ENCODE assay signal across 26 mouse cellular contexts in the genomic region with DNA sequence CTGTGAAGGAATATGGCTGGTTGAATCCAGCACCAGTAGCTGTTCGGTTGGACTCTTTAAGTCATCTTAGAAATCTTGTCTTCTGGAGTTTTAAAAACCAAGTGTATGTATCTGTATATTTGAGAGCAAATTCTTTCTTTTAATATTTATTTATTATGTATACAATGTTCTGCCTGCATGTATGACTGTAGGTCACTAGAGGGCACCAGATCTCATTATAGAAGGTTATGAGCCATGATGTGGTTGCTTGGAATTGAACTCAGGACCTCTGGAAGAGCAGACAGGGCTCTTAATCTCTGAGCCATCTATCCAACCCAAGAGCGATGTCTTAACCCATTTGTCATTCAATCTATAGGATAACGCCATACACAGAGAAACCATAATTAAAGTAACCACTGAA.
A peak's percentile ranks its signal among the peaks of the same experiment; 100 is the strongest.
DNase-seq lines count a peak whose midpoint lies in the region; ATAC-seq and TF ChIP-seq lines count a peak whose summit lies in the region.
"Had no signal": no experiment of that assay in that cellular context is flagged by ENCODE, and none has a peak within 500 bp of the region (broad histone marks: within the 10 kb centered on the region; RNA-seq: fewer than 3 reads in every experiment).

No protein-coding gene starts in this region.

- TF ChIP-seq RAD21 in MEL (IDR thresholded peaks at IDR 0.05; ENCODE audit: low read depth, low read length): peak; percentile 39

- no peak overlapping the region for H3K9ac ChIP-seq in intestine, postnatal 0 days (ENCODE audit: low read depth, low read length)
- H3K9ac ChIP-seq in intestine, embryonic 16.5 days (ENCODE audit: low read depth, low read length): no peak overlapping the region
- no peak overlapping the region for H3K9ac ChIP-seq in lung, postnatal 0 days (replicated peaks; ENCODE audit: low read depth)
- H3K9ac ChIP-seq in MEL (ENCODE audit: control insufficient read depth, low read depth, low read length, poor library complexity, severe bottlenecking): no peak overlapping the region
- H3K9ac ChIP-seq: hindbrain, embryonic 15.5 days; intestine, embryonic 15.5 days; kidney, embryonic 15.5 days; midbrain, embryonic 15.5 days; neural tube, embryonic 15.5 days; stomach, embryonic 15.5 days had no signal

- no peaks in the 10 kb centered on the region for H3K36me3 ChIP-seq in intestine, postnatal 0 days (ENCODE audit: control insufficient read depth, insufficient read depth)
- H3K36me3 ChIP-seq in intestine, embryonic 16.5 days (ENCODE audit: control insufficient read depth, insufficient read depth, low read length): no peaks in the 10 kb centered on the region
- no peaks in the 10 kb centered on the region for H3K36me3 ChIP-seq in lung, postnatal 0 days (ENCODE audit: insufficient read depth, low read length)
- H3K36me3 ChIP-seq in MEL (ENCODE audit: control insufficient read depth in 1 of 2, insufficient read depth in 2 of 2, low read length in 2 of 2): peaks cover 0 to 3% of the 10 kb centered on the region in 2 experiments; a peak in 1 of 4 replicates
- H3K36me3 ChIP-seq: embryonic facial prominence, embryonic 10.5 days; hindbrain, embryonic 15.5 days; intestine, embryonic 15.5 days; kidney, embryonic 15.5 days; midbrain, embryonic 15.5 days; neural tube, embryonic 15.5 days; stomach, embryonic 15.5 days had no signal

- ATAC-seq in intestine, postnatal 0 days: no peak
- ATAC-seq in intestine, embryonic 16.5 days: no peak
- no peak for ATAC-seq in lung, postnatal 0 days
- ATAC-seq in monocyte, adult 5-6 weeks (replicated peaks; ENCODE audit: insufficient number of reproducible peaks, low FRiP score, low TSS enrichment, poor library complexity, severe bottlenecking): no peak
- ATAC-seq: forebrain, embryonic 16.5 days; intestine, embryonic 15.5 days; midbrain, embryonic 15.5 days had no signal

- no peaks in the 10 kb centered on the region for H3K79me2 ChIP-seq in MEL (ENCODE audit: control insufficient read depth, insufficient read depth, low read length, poor library complexity)

- TF ChIP-seq POLR2A in MEL (IDR thresholded peaks at IDR 0.05; ENCODE audit: control insufficient read depth in 1 of 2, insufficient read depth in 1 of 2, low read depth in 1 of 2, low read length in 2 of 2, poor library complexity in 1 of 2): no peak

- no peak overlapping the region for H3K4me3 ChIP-seq in intestine, postnatal 0 days (ENCODE audit: low read depth, low read length)
- no peak overlapping the region for H3K4me3 ChIP-seq in intestine, embryonic 16.5 days (ENCODE audit: low read length)
- H3K4me3 ChIP-seq in lung, postnatal 0 days (ENCODE audit: low read depth, low read length): no peak overlapping the region
- no peak overlapping the region for H3K4me3 ChIP-seq in MEL (ENCODE audit: control insufficient read depth in 1 of 2, insufficient read depth in 1 of 2, low read depth in 2 of 2, low read length in 2 of 2)
- H3K4me3 ChIP-seq: embryonic facial prominence, embryonic 10.5 days; hindbrain, embryonic 15.5 days; intestine, embryonic 15.5 days; kidney, embryonic 15.5 days; midbrain, embryonic 15.5 days; neural tube, embryonic 15.5 days; stomach, embryonic 15.5 days had no signal

- no peak for DNase-seq in lung, postnatal 0 days (ENCODE audit: low spot score)
- no peak for DNase-seq in lung, postnatal 14 days
- peak; percentile 15 for DNase-seq in MEL (ENCODE audit: low read depth, low spot score)
- no peak for DNase-seq in spleen, postnatal 10 days (ENCODE audit: low spot score in 2 of 2)
- DNase-seq: adrenal gland, postnatal 14 days; cerebellum, adult 9-10 months; gastrocnemius, postnatal 14 days; heart, adult 18-20 months; kidney, postnatal 4 days; lung, adult 18-20 months; lung, postnatal 4 days; right cerebral cortex, adult 18-20 months; right cerebral cortex, postnatal 4 days; thymus, adult 18-20 months; thymus, postnatal 36 days had no signal

- H3K27ac ChIP-seq in intestine, postnatal 0 days (ENCODE audit: low read depth, low read length): no peak overlapping the region
- no peak overlapping the region for H3K27ac ChIP-seq in intestine, embryonic 16.5 days (ENCODE audit: low read length)
- H3K27ac ChIP-seq in lung, postnatal 0 days (ENCODE audit: low read length): no peak overlapping the region
- no peak overlapping the region for H3K27ac ChIP-seq in MEL (ENCODE audit: control insufficient read depth, low read depth, low read length)
- H3K27ac ChIP-seq: embryonic facial prominence, embryonic 10.5 days; hindbrain, embryonic 15.5 days; intestine, embryonic 15.5 days; kidney, embryonic 15.5 days; midbrain, embryonic 15.5 days; neural tube, embryonic 15.5 days; stomach, embryonic 15.5 days had no signal

- TF ChIP-seq CTCF in intestine, postnatal 0 days (IDR thresholded peaks at IDR 0.05; ENCODE audit: low read depth): peak; percentile 38
- TF ChIP-seq CTCF in lung, postnatal 0 days (IDR thresholded peaks at IDR 0.05): peak; percentile 22
- TF ChIP-seq CTCF in MEL (IDR thresholded peaks at IDR 0.05 in 2 of 3, conservative IDR thresholded peaks at IDR 0.05 in 1 of 3; ENCODE audit: control insufficient read depth in 1 of 3, insufficient read depth in 1 of 3, low read depth in 2 of 3, low read length in 3 of 3, poor library complexity in 1 of 3, severe bottlenecking in 1 of 3): peak in 2 of 3 experiments; percentile 26 to 46; a peak in 3 of 6 replicates

- no peak for TF ChIP-seq EP300 in lung, postnatal 0 days (IDR thresholded peaks at IDR 0.05)
- no peak for TF ChIP-seq EP300 in MEL (IDR thresholded peaks at IDR 0.05; ENCODE audit: low read depth in 1 of 2, low read length in 2 of 2)

- WGBS in intestine, postnatal 0 days: 91% methylated on average over 3 of the region's 3 CpGs
- 88% methylated on average over 3 of the region's 3 CpGs for WGBS in intestine, embryonic 16.5 days
- 85% methylated on average over 3 of the region's 3 CpGs for WGBS in lung, postnatal 0 days

- H3K4me2 ChIP-seq in intestine, postnatal 0 days (replicated peaks; ENCODE audit: low read depth): no peak overlapping the region
- H3K4me2 ChIP-seq in intestine, embryonic 16.5 days (ENCODE audit: low read depth, low read length): no peak overlapping the region
- no peak overlapping the region for H3K4me2 ChIP-seq in lung, postnatal 0 days (replicated peaks; ENCODE audit: low read depth, low read length)
- H3K4me2 ChIP-seq: hindbrain, embryonic 15.5 days; intestine, embryonic 15.5 days; kidney, embryonic 15.5 days; midbrain, embryonic 15.5 days; neural tube, embryonic 15.5 days; stomach, embryonic 15.5 days had no signal

- no peaks in the 10 kb centered on the region for H3K4me1 ChIP-seq in intestine, postnatal 0 days (replicated peaks; ENCODE audit: control insufficient read depth, insufficient read depth, low read length)
- H3K4me1 ChIP-seq in intestine, embryonic 16.5 days (ENCODE audit: control insufficient read depth, insufficient read depth, low read length): no peaks in the 10 kb centered on the region
- H3K4me1 ChIP-seq in lung, postnatal 0 days (ENCODE audit: insufficient read depth, low read depth, low read length): no peaks in the 10 kb centered on the region
- no peaks in the 10 kb centered on the region for H3K4me1 ChIP-seq in MEL (ENCODE audit: control insufficient read depth in 1 of 2, insufficient read depth in 2 of 2, low read length in 2 of 2)
- H3K4me1 ChIP-seq: intestine, embryonic 15.5 days; kidney, embryonic 15.5 days; stomach, embryonic 15.5 days had no signal

- H3K27me3 ChIP-seq in intestine, postnatal 0 days (replicated peaks; ENCODE audit: control insufficient read depth, insufficient read depth, low read length): no peaks in the 10 kb centered on the region
- no peaks in the 10 kb centered on the region for H3K27me3 ChIP-seq in intestine, embryonic 16.5 days (replicated peaks; ENCODE audit: control insufficient read depth, insufficient read depth, low read length)
- no peaks in the 10 kb centered on the region for H3K27me3 ChIP-seq in lung, postnatal 0 days (replicated peaks; ENCODE audit: insufficient read depth, low read length)
- no peaks in the 10 kb centered on the region for H3K27me3 ChIP-seq in MEL (ENCODE audit: control insufficient read depth in 1 of 2, insufficient read depth in 2 of 2, low read length in 2 of 2)
- H3K27me3 ChIP-seq: hindbrain, embryonic 15.5 days; intestine, embryonic 15.5 days; kidney, embryonic 15.5 days; midbrain, embryonic 15.5 days; neural tube, embryonic 15.5 days; stomach, embryonic 15.5 days had no signal

- H3K9me3 ChIP-seq in intestine, postnatal 0 days (ENCODE audit: control insufficient read depth): no peaks in the 10 kb centered on the region
- H3K9me3 ChIP-seq in intestine, embryonic 16.5 days (ENCODE audit: control insufficient read depth, low read length): no peaks in the 10 kb centered on the region
- H3K9me3 ChIP-seq in lung, postnatal 0 days (ENCODE audit: low read length): no peaks in the 10 kb centered on the region
- no peaks in the 10 kb centered on the region for H3K9me3 ChIP-seq in MEL (replicated peaks; ENCODE audit: insufficient read depth, low read length)
- H3K9me3 ChIP-seq: embryonic facial prominence, embryonic 10.5 days; hindbrain, embryonic 15.5 days; intestine, embryonic 15.5 days; kidney, embryonic 15.5 days; midbrain, embryonic 15.5 days; neural tube, embryonic 15.5 days; stomach, embryonic 15.5 days had no signal

TF ChIP-seq in MEL, 35 proteins besides CTCF, POLR2A, EP300 and RAD21:
- TF ChIP-seq SMC3 (IDR thresholded peaks at IDR 0.05; ENCODE audit: low read depth, low read length) (peak; percentile 30), E2F4 (IDR thresholded peaks at IDR 0.05; ENCODE audit: borderline replicate concordance, low read depth, low read length) (no peak), MEF2A (IDR thresholded peaks at IDR 0.05; ENCODE audit: extremely low read depth, insufficient replicate concordance, low read depth, low read length, poor library complexity, severe bottlenecking) (no peak), MXI1 (IDR thresholded peaks at IDR 0.05; ENCODE audit: low read depth, low read length) (no peak)
